Mouse (Mus musculus) liver, adult 10 weeks (tissue): ENCODE measurements around the gene Vmn1r46. TPM values are rescaled to one million over a fixed set of nuclear protein-coding genes. Genes with fewer than 3 reads are reported as not detected.

Experiments
- polyA plus RNA-seq: library from polyadenylated mRNA; stranded (reverse); fragments of 350-450 nt; fragmentation: Illumina TruSeq; extraction: RNeasy Lipid Tissue Mini Kit (QIAGEN cat#74804); gene quantifications from one replicate; pipeline ENCODE4 v1.2.3, GENCODE M21; 2014; ENCODE audit warnings: low read depth, low replicate concordance

Gene Vmn1r46
- polyA plus RNA-seq = not detected

GRCm38 (mm10) chr6:89969013-89969412 lies at the start of gene Vmn1r46:
Gene Vmn1r46, plus strand, starts transcription at chr6:89969313.

GRCm38 (mm10) chr6:89940498-89940897 lies 28.6 kb upstream of the Vmn1r46 start, which contains the start of gene Vmn1r45:
Gene Vmn1r45, minus strand, starts transcription at chr6:89940598.

GRCm38 (mm10) chr6:90015847-90016246 lies 46.7 kb downstream of the Vmn1r46 start, which contains the start of gene Vmn1r47:
Gene Vmn1r47, plus strand, starts transcription at chr6:90016147.

Other genes with a start within 250 kb of the Vmn1r46 start
- not detected for gene Vmn1r41, start 228.5 kb upstream of the Vmn1r46 start, polyA plus RNA-seq
- gene Vmn1r42, start 92.9 kb upstream of the Vmn1r46 start, polyA plus RNA-seq = not detected
- not detected for gene Vmn1r43, start 92.9 kb upstream of the Vmn1r46 start, polyA plus RNA-seq
- gene Vmn1r44, start 85.7 kb upstream of the Vmn1r46 start, polyA plus RNA-seq = not detected
- not detected for gene Vmn1r45, start 28.7 kb upstream of the Vmn1r46 start, polyA plus RNA-seq
- gene Vmn1r47, start 46.8 kb downstream of the Vmn1r46 start, polyA plus RNA-seq = not detected
- gene Vmn1r48, start 67.5 kb downstream of the Vmn1r46 start, polyA plus RNA-seq = not detected
- gene Vmn1r49, start 109.2 kb downstream of the Vmn1r46 start, polyA plus RNA-seq = not detected
- not detected for gene Vmn1r50, start 132.1 kb downstream of the Vmn1r46 start, polyA plus RNA-seq
- gene Vmn1r51, start 153.3 kb downstream of the Vmn1r46 start, polyA plus RNA-seq = not detected
- gene Vmn1r52, start 205.5 kb downstream of the Vmn1r46 start, polyA plus RNA-seq = not detected
- not detected for gene V1ra8, start 233.5 kb downstream of the Vmn1r46 start, polyA plus RNA-seq